Mouse (Mus musculus) right cerebral cortex, adult 2 months (tissue): ENCODE measurements at regions not wholly inside any gene's neighbourhood (a gene's known extent, or its start where the extent isn't known, plus 50 kb on each side); places are given as distances from the start of the nearest gene placed in this dataset.
"Not testable (repeated sequence)": the region's sequence is repeated elsewhere in the genome, so short reads cannot be mapped to it uniquely, and the experiment has no call there.

Experiments
- DNase-seq, 2 experiments: peaks; one replicate each; pipeline ENCODE4 v3.0.0; 2021 to 2022; ENCODE audit warnings: low spot score in 2 of 2

- DNase-seq, result peak in 1 of 2 experiments; percentile 5
These were observed 74.2 kb upstream of the Magee2 start for GRCm38 (mm10) chrX:104931153-104931706.

- DNase-seq, result no peak
These were observed 94.5 kb upstream of the Magee2 start for GRCm38 (mm10) chrX:104951587-104951986.

GRCm38 (mm10) chrX:104952809-104953208, 95.7 kb upstream of the Magee2 start:
- not testable (repeated sequence) for DNase-seq

- not testable (repeated sequence) for DNase-seq
These were observed 96.3 kb upstream of the Magee2 start for GRCm38 (mm10) chrX:104953391-104953790.

GRCm38 (mm10) chrX:104978432-104978831, 101.1 kb upstream of the Pbdc1 start:
- no peak for DNase-seq

- no peak for DNase-seq
These were observed 76.3 kb upstream of the Pbdc1 start for GRCm38 (mm10) chrX:105003260-105003659.

GRCm38 (mm10) chrX:105006445-105006844, 73.1 kb upstream of the Pbdc1 start:
- DNase-seq, result peak; percentile 2 to 24
